Mouse (Mus musculus) stomach, embryonic 14.5 days (tissue): ENCODE results near the gene Rtraf. TPM values are rescaled to one million over a fixed set of nuclear protein-coding genes. Genes with fewer than 3 reads are reported as not detected.

Source experiments
- ATAC-seq: fragments of 200-750 bp; cut with Nextera tagmentation; 2 replicates; pipeline ENCODE4 v1.8.0; 2017; ENCODE audit warnings: low read depth, moderate TSS enrichment; ENCODE audit not compliant: insufficient number of reproducible peaks, insufficient read depth, low FRiP score
- H3K27ac ChIP-seq: fragments of 300-500 bp; sonication (generic); 2 replicates; pipeline ENCODE4 v1.5.1; 2014; ENCODE audit warnings: mild to moderate bottlenecking, low read length, moderate library complexity, mixed read lengths
- H3K27me3 ChIP-seq: fragments of 300-500 bp; sonication (generic); 2 replicates; pipeline ENCODE4 v1.6.1; 2014; ENCODE audit warnings: low read length, control low read depth, mixed read lengths; ENCODE audit not compliant: control insufficient read depth, insufficient read depth
- H3K36me3 ChIP-seq: fragments of 300-500 bp; sonication (generic); 2 replicates; pipeline ENCODE4 v1.6.1; 2014; ENCODE audit warnings: mild to moderate bottlenecking, control low read depth, low read length, moderate library complexity, mixed read lengths; ENCODE audit not compliant: control insufficient read depth, insufficient read depth
- H3K4me1 ChIP-seq: fragments of 300-500 bp; sonication (generic); 2 replicates; pipeline ENCODE4 v1.6.1; 2014; ENCODE audit warnings: low read length, control low read depth, mixed read lengths; ENCODE audit not compliant: control insufficient read depth, insufficient read depth
- H3K4me2 ChIP-seq: fragments of 300-500 bp; sonication (generic); replicated peaks from 2 replicates; pipeline ENCODE4 v1.6.1; 2014; ENCODE audit warnings: low read depth, low read length, control low read depth
- H3K4me3 ChIP-seq: fragments of 300-500 bp; sonication (generic); 2 replicates; pipeline ENCODE4 v1.5.1; 2014; ENCODE audit warnings: low read depth, low read length, control low read depth
- H3K9ac ChIP-seq: fragments of 300-500 bp; sonication (generic); replicated peaks from 2 replicates; pipeline ENCODE4 v1.6.1; 2014; ENCODE audit warnings: low read depth, mild to moderate bottlenecking, control low read depth, low read length, moderate library complexity, mixed read lengths
- H3K9me3 ChIP-seq: fragments of 300-500 bp; sonication (generic); 2 replicates; pipeline ENCODE4 v1.6.1; 2016; ENCODE audit warnings: low read depth, low read length, control low read depth; ENCODE audit not compliant: control insufficient read depth
- WGBS: fragments of 180-500 bp; shearing (Covaris S2); extraction: QIAGEN DNeasy Blood & Tissue Kit; methylation state at CpG from one replicate; pipeline ENCODE4 v1.1.7; 2014; 5-methylcytosine and 5-hydroxymethylcytosine counted together
- polyA plus RNA-seq: library from polyadenylated mRNA; unstranded; fragments of >200 nt; fragmentation: Nextera tagmentation; extraction: Ambion mirVana; gene quantifications from 2 replicates; pipeline ENCODE4 v1.2.1, GENCODE M21; 2014

The Rtraf gene
- polyA plus RNA-seq, 1 experiment from 2014 or later = 218 TPM

DNA sequence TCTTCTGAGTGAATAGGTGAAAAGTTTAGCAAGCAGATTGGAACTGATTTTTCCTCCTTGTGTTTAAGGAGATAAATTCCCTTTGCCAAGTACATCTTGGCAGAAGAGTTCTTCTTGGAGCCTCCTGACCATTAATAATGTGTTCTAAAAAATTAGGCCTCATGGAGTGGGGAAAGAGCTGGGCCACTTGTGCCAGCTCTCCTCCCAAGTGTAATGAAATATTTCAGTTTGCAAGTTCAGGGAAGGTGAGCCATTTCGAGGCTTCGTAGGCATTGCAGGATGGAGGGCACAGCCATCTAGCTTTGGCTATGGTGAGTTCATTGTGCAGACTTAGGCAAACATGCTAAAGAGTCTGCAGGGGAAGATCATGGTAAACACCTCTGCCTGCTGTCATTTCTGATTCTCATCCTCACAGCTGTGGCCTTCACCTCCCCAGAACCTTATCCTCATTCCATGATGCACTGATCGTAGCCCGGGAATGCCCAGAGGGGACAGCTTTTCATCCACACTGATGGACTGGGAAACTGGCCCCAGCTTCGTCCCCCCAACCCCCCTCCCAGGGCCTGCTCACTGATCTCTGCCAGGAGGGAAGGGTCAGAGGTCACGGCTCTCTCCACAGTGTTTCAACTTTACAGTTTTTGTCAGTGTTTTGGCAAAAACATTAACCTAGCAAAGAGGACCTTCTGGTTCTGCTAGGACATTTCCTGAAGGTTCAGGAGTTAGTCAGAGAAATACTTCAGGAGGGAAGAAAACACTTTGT lies 54.0 kb downstream of the Rtraf start:
- ATAC-seq = no peak
- no peak overlapping the region for H3K4me3 ChIP-seq
- no peaks in the 10 kb centered on the region for H3K27me3 ChIP-seq
- WGBS = 40% methylated on average over 6 of the region's 6 CpGs
- no peak overlapping the region for H3K4me2 ChIP-seq
- no peaks in the 10 kb centered on the region for H3K9me3 ChIP-seq
- H3K4me1 ChIP-seq = peaks cover 23% of the 10 kb centered on the region; the same call in 1 of the 2 replicates
- H3K27ac ChIP-seq = no peak overlapping the region
- peaks cover 7% of the 10 kb centered on the region; the same call in 1 of the 2 replicates for H3K36me3 ChIP-seq
- no peak overlapping the region for H3K9ac ChIP-seq

GRCm38 (mm10) chr14:19768648-19769047 lies 55.0 kb downstream of the Rtraf start:
- no peak for ATAC-seq
- Histone ChIP-seq H3K9me3 (no peaks in the 10 kb centered on the region), H3K27me3 (no peaks in the 10 kb centered on the region), H3K4me2 (no peak overlapping the region), H3K4me3 (no peak overlapping the region), H3K36me3 (peaks cover 7% of the 10 kb centered on the region; the same call in 1 of the 2 replicates), H3K27ac (no peak overlapping the region), H3K4me1 (peaks cover 22% of the 10 kb centered on the region; the same call in 1 of the 2 replicates), H3K9ac (no peak overlapping the region)
- WGBS = 85% methylated on average over 6 of the region's 6 CpGs

DNA sequence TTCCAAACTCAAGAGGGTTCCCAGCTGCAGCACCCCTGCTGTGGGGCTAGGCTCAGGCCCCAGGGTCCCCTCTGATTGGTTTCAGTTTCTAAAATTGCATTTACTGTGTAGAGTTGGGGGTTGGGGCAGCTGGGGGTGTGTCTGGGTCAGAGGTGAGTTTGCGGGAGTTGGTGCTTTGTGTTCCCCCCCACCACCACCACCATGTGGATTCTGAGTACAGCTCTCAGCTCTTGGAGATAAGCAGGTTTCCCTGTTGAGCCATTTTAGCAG lies 57.3 kb downstream of the Rtraf start:
- ATAC-seq = 0 out of 2 replicates have a peak, but pooled peaks have one; percentile 39

DNA sequence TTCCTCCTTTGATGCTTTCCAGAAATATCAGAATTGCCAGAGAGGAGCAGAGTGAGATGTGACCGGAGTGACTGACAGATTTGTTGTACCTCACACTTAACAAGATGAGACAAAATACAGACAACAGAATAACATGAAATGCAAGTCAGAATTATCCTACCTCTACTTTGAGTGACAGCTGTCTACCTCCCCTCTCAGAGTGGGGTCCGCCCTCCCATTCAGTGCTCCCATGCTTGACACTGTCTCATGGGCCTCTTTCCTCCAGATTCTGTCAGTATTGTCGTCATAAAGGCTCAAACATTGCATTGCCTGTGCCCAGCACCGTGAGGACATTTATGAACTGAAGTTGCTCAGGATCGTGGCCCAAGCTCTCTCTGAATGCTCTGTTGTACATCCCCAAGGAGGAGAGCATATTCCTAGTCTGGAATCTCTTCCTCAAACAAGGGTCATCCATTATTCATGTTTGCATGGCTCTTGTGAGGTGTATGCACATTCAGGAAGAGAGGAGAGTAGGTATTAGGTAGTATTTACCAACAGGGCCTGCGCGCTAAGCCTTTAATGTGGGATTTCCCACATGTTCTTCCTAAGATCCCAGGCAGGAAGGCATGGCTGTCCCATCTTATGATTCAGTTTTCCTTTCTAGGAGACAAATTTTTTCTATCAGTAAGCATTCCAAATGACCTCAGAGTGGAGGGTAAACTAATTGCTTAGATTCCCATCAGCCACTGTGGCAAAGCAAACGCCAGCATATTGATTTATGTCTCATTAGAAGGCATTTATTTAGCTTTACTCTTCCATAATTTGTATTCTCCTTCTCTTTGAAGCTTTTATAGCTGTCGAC lies 57.9 kb downstream of the Rtraf start:
- Histone ChIP-seq H3K4me1 (peaks cover 28% of the 10 kb centered on the region; the same call in 1 of the 2 replicates), H3K9ac (no peak overlapping the region), H3K4me2 (no peak overlapping the region), H3K27me3 (no peaks in the 10 kb centered on the region), H3K36me3 (peaks cover 7% of the 10 kb centered on the region; the same call in 1 of the 2 replicates), H3K4me3 (no peak overlapping the region), H3K27ac (no peak overlapping the region; the same call in 1 of the 2 replicates), H3K9me3 (no peaks in the 10 kb centered on the region)
- WGBS = 51% methylated on average over 9 of the region's 9 CpGs
- ATAC-seq = 0 out of 2 replicates have a peak, but pooled peaks have one; percentile 35

More for the DNA sequence above, 57.3 kb downstream of the Rtraf start:
- no peaks in the 10 kb centered on the region for H3K9me3 ChIP-seq
- H3K27me3 ChIP-seq = no peaks in the 10 kb centered on the region
- peaks cover 7% of the 10 kb centered on the region; the same call in 1 of the 2 replicates for H3K36me3 ChIP-seq
- WGBS = 5% methylated on average over 1 of the region's 1 CpGs
- H3K4me3 ChIP-seq = no peak overlapping the region
- H3K4me1 ChIP-seq = peaks cover 28% of the 10 kb centered on the region; the same call in 1 of the 2 replicates
- H3K9ac ChIP-seq = no peak overlapping the region
- H3K27ac ChIP-seq = 0 out of 2 replicates have a peak overlapping the region, but pooled peaks have one; percentile 27
- H3K4me2 ChIP-seq = no peak overlapping the region

DNA sequence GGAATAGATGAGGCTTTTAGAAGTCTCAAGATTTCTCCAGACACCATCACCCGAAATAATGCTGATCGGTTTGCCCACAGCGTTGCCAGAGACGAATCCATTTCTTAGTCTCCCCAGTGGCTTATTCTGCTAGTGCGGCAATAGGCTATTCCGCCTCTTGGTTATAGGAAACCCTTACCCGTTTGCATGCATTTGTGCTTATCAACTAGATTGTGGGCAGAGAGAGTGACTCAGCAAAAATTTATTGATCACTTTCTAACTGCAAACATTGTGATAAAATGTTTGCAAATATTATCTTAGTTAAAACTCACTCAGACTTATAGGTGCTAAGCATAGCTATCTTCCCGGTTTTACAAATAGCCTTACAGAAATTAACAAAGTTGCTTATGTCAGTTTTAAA lies 59.3 kb downstream of the Rtraf start:
- no peaks in the 10 kb centered on the region for H3K27me3 ChIP-seq
- no peak overlapping the region for H3K4me2 ChIP-seq
- no peak for ATAC-seq
- H3K36me3 ChIP-seq = peaks cover 7% of the 10 kb centered on the region; the same call in 1 of the 2 replicates
- no peak overlapping the region for H3K9ac ChIP-seq
- no peak overlapping the region for H3K4me3 ChIP-seq
- H3K9me3 ChIP-seq = no peaks in the 10 kb centered on the region
- no peak overlapping the region for H3K27ac ChIP-seq
- 76% methylated on average over 8 of the region's 8 CpGs for WGBS
- H3K4me1 ChIP-seq = 0 out of 2 replicates have a peak, but pooled peaks cover 21% of the 10 kb centered on the region

GRCm38 (mm10) chr14:19763527-19763926 lies 60.1 kb downstream of the Rtraf start:
- no peak for ATAC-seq
- Histone ChIP-seq H3K36me3 (peaks cover 5% of the 10 kb centered on the region; the same call in 1 of the 2 replicates), H3K4me3 (no peak overlapping the region), H3K9ac (no peak overlapping the region), H3K9me3 (no peaks in the 10 kb centered on the region), H3K4me2 (no peak overlapping the region), H3K4me1 (0 out of 2 replicates have a peak, but pooled peaks cover 21% of the 10 kb centered on the region), H3K27ac (no peak overlapping the region), H3K27me3 (no peaks in the 10 kb centered on the region)
- WGBS = 33% methylated on average over 8 of the region's 8 CpGs

DNA sequence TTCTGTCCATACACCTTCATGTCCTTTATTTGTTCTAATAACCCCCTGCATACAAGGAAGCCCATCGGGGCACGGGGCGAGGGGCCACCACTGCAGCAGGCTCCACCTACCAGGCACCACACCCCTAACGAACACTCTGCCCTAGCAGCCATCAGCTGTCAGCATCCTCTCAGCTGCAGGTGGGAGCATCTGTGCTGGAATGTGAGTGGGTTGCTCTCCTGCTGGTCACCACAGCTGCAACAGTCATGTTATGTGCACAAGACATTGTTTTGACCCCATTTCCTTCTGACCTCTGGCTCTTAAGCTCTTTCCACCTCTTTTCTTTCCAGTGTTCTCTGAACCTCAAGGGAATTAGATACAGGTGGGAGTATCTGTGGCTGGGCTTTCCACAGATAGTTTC lies 61.6 kb downstream of the Rtraf start:
- Histone ChIP-seq H3K9ac (no peak overlapping the region), H3K27ac (no peak overlapping the region), H3K36me3 (no peaks in the 10 kb centered on the region), H3K4me1 (0 out of 2 replicates have a peak, but pooled peaks cover 21% of the 10 kb centered on the region), H3K27me3 (no peaks in the 10 kb centered on the region), H3K4me3 (no peak overlapping the region), H3K4me2 (no peak overlapping the region), H3K9me3 (no peaks in the 10 kb centered on the region)
- WGBS = 39% methylated on average over 4 of the region's 4 CpGs
- ATAC-seq = no peak
